Mouse (Mus musculus): ENCODE data around the gene B230217C12Rik. TPM values are rescaled to one million over a fixed set of nuclear protein-coding genes. Genes with fewer than 3 reads are reported as not detected.

Gene B230217C12Rik
- polyA plus RNA-seq, 2 experiments = 5.3 to 13.3 TPM

- TF ChIP-seq POLR2A (IDR thresholded peaks at IDR 0.05; ENCODE audit: borderline replicate concordance, extremely low read depth, insufficient read depth, insufficient read length) = no peak
- WGBS = 75% methylated on average over 5 of the region's 5 CpGs
Observed at GRCm38 (mm10) chr11:97891821-97892220, 51.2 kb downstream of the B230217C12Rik start.

More at GRCm38 (mm10) chr11:97891821-97892220, 51.2 kb downstream of the B230217C12Rik start:
- DNase-seq (ENCODE audit: low spot score) = no peak
- Histone ChIP-seq H3K36me3 (ENCODE audit: control insufficient read depth, insufficient read depth, low read length) (no peaks in the 10 kb centered on the region), H3K9ac (ENCODE audit: low read depth, low read length, severe bottlenecking) (no peak overlapping the region), H3K9me3 (ENCODE audit: control insufficient read depth, low read length) (0 out of 2 replicates have a peak, but pooled peaks cover 4% of the 10 kb centered on the region), H3K4me2 (replicated peaks; ENCODE audit: low read depth, low read length, severe bottlenecking) (no peak overlapping the region), H3K27me3 (ENCODE audit: control insufficient read depth, insufficient read depth, low read length) (no peaks in the 10 kb centered on the region), H3K4me3 (replicated peaks; ENCODE audit: low read length) (no peak overlapping the region), H3K4me1 (ENCODE audit: control insufficient read depth, insufficient read depth, low read length) (no peaks in the 10 kb centered on the region), H3K27ac (replicated peaks; ENCODE audit: low read depth, low read length) (no peak overlapping the region)
- no peak for ATAC-seq (ENCODE audit: low FRiP score, low read depth)

Other genes starting within 250 kb of the B230217C12Rik start
- 6.6 and 9.2 TPM in 2 replicates for gene Epop, start 211.1 kb upstream of the B230217C12Rik start, polyA plus RNA-seq (2012; rRNA removed)
- gene Epop, start 211.1 kb upstream of the B230217C12Rik start, polyA plus RNA-seq (2014; fragmentation: Nextera tagmentation; extraction: Ambion mirVana) = 4.4 and 4.8 TPM in 2 replicates
- gene Mllt6, start 177.4 kb upstream of the B230217C12Rik start, polyA plus RNA-seq (2012; rRNA removed) = 28.6 and 36.0 TPM in 2 replicates
- 4.9 and 6.1 TPM in 2 replicates for gene Mllt6, start 177.4 kb upstream of the B230217C12Rik start, polyA plus RNA-seq (2014; fragmentation: Nextera tagmentation; extraction: Ambion mirVana)
- 11.7 and 13.3 TPM in 2 replicates for gene Cisd3, start 155.0 kb upstream of the B230217C12Rik start, polyA plus RNA-seq (2012; rRNA removed)
- gene Cisd3, start 155.0 kb upstream of the B230217C12Rik start, polyA plus RNA-seq (2014; fragmentation: Nextera tagmentation; extraction: Ambion mirVana) = 13.6 and 14.9 TPM in 2 replicates
- gene Pcgf2, start 140.3 kb upstream of the B230217C12Rik start, polyA plus RNA-seq (2012; rRNA removed) = 130 and 179 TPM in 2 replicates
- 18.1 and 21.5 TPM in 2 replicates for gene Pcgf2, start 140.3 kb upstream of the B230217C12Rik start, polyA plus RNA-seq (2014; fragmentation: Nextera tagmentation; extraction: Ambion mirVana)
- 368 and 421 TPM in 2 replicates for gene Psmb3, start 137.4 kb upstream of the B230217C12Rik start, polyA plus RNA-seq (2012; rRNA removed)
- 489 and 508 TPM in 2 replicates for gene Psmb3, start 137.4 kb upstream of the B230217C12Rik start, polyA plus RNA-seq (2014; fragmentation: Nextera tagmentation; extraction: Ambion mirVana)
- gene Pip4k2b, start 96.1 kb upstream of the B230217C12Rik start, polyA plus RNA-seq (2012; rRNA removed) = 34.4 and 37.4 TPM in 2 replicates
- 2.2 and 2.3 TPM in 2 replicates for gene Pip4k2b, start 96.1 kb upstream of the B230217C12Rik start, polyA plus RNA-seq (2014; fragmentation: Nextera tagmentation; extraction: Ambion mirVana)
- 20.6 and 22.0 TPM in 2 replicates for gene Cwc25, start 74.2 kb upstream of the B230217C12Rik start, polyA plus RNA-seq (2012; rRNA removed)
- 11.6 and 11.7 TPM in 2 replicates for gene Cwc25, start 74.2 kb upstream of the B230217C12Rik start, polyA plus RNA-seq (2014; fragmentation: Nextera tagmentation; extraction: Ambion mirVana)
- 0.34 TPM in 1 of 2 replicates, not detected in the other for gene 1700001P01Rik, start 64.9 kb upstream of the B230217C12Rik start, polyA plus RNA-seq (2012; rRNA removed)
- 0.35 TPM in 1 of 2 replicates, not detected in the other for gene 1700001P01Rik, start 64.9 kb upstream of the B230217C12Rik start, polyA plus RNA-seq (2014; fragmentation: Nextera tagmentation; extraction: Ambion mirVana)
- gene Rpl23, start 58.3 kb upstream of the B230217C12Rik start, polyA plus RNA-seq (2012; rRNA removed) = 456 and 903 TPM in 2 replicates
- gene Rpl23, start 58.3 kb upstream of the B230217C12Rik start, polyA plus RNA-seq (2014; fragmentation: Nextera tagmentation; extraction: Ambion mirVana) = 730 and 764 TPM in 2 replicates
- 105 and 120 TPM in 2 replicates for gene Lasp1, start 41.8 kb upstream of the B230217C12Rik start, polyA plus RNA-seq (2012; rRNA removed)
- gene Lasp1, start 41.8 kb upstream of the B230217C12Rik start, polyA plus RNA-seq (2014; fragmentation: Nextera tagmentation; extraction: Ambion mirVana) = 95.7 and 103 TPM in 2 replicates
- gene Fbxo47, start 43.4 kb downstream of the B230217C12Rik start, polyA plus RNA-seq (2012; rRNA removed) = 0.58 and 1.0 TPM in 2 replicates
- gene Fbxo47, start 43.4 kb downstream of the B230217C12Rik start, polyA plus RNA-seq (2014; fragmentation: Nextera tagmentation; extraction: Ambion mirVana) = 0.22 and 0.82 TPM in 2 replicates
- gene Plxdc1, start 145.7 kb downstream of the B230217C12Rik start, polyA plus RNA-seq (2012; rRNA removed) = 1.0 and 1.1 TPM in 2 replicates
- 1.1 and 1.7 TPM in 2 replicates for gene Plxdc1, start 145.7 kb downstream of the B230217C12Rik start, polyA plus RNA-seq (2014; fragmentation: Nextera tagmentation; extraction: Ambion mirVana)
- 2.4 and 2.7 TPM in 2 replicates for gene Arl5c, start 155.4 kb downstream of the B230217C12Rik start, polyA plus RNA-seq (2012; rRNA removed)
- 6.1 and 7.4 TPM in 2 replicates for gene Arl5c, start 155.4 kb downstream of the B230217C12Rik start, polyA plus RNA-seq (2014; fragmentation: Nextera tagmentation; extraction: Ambion mirVana)
- gene Cacnb1, start 182.3 kb downstream of the B230217C12Rik start, polyA plus RNA-seq (2012; rRNA removed) = 51.4 and 54.1 TPM in 2 replicates
- 20.9 and 21.5 TPM in 2 replicates for gene Cacnb1, start 182.3 kb downstream of the B230217C12Rik start, polyA plus RNA-seq (2014; fragmentation: Nextera tagmentation; extraction: Ambion mirVana)
- gene Rpl19, start 185.9 kb downstream of the B230217C12Rik start, polyA plus RNA-seq (2012; rRNA removed) = 1,201 and 1,869 TPM in 2 replicates
- 1,151 and 1,199 TPM in 2 replicates for gene Rpl19, start 185.9 kb downstream of the B230217C12Rik start, polyA plus RNA-seq (2014; fragmentation: Nextera tagmentation; extraction: Ambion mirVana)
- 1.4 and 1.6 TPM in 2 replicates for gene Stac2, start 212.7 kb downstream of the B230217C12Rik start, polyA plus RNA-seq (2012; rRNA removed)
- 0.70 and 1.0 TPM in 2 replicates for gene Stac2, start 212.7 kb downstream of the B230217C12Rik start, polyA plus RNA-seq (2014; fragmentation: Nextera tagmentation; extraction: Ambion mirVana)

All from limb, embryonic 14.5 days (tissue).